Mouse (Mus musculus) lung, embryonic 14.5 days (tissue): ENCODE results near the gene Prrg2. TPM values are rescaled to one million over a fixed set of nuclear protein-coding genes. Genes with fewer than 3 reads are reported as not detected.
"Not testable (repeated sequence)": the region's sequence is repeated elsewhere in the genome, so short reads cannot be mapped to it uniquely, and the experiment has no call there.

Source experiments
- ATAC-seq: fragments of 200-750 bp; cut with Nextera tagmentation; 2 replicates; pipeline ENCODE4 v1.8.0; 2017; ENCODE audit warnings: mild to moderate bottlenecking, moderate TSS enrichment, moderate library complexity; ENCODE audit not compliant: insufficient read depth
- DNase-seq: peaks from one replicate; pipeline ENCODE4 v3.0.0-alpha.2; 2015
- H3K27ac ChIP-seq: fragments of 300-500 bp; sonication (generic); 2 replicates; pipeline ENCODE4 v1.5.1; 2014; ENCODE audit warnings: low read depth, mild to moderate bottlenecking, moderate library complexity
- H3K27me3 ChIP-seq: fragments of 300-500 bp; sonication (generic); 2 replicates; pipeline ENCODE4 v1.6.1; 2014; ENCODE audit warnings: low read length, control low read depth; ENCODE audit not compliant: insufficient read depth
- H3K36me3 ChIP-seq: fragments of 300-500 bp; sonication (generic); 2 replicates; pipeline ENCODE4 v1.6.1; 2014; ENCODE audit warnings: control low read depth; ENCODE audit not compliant: insufficient read depth
- H3K4me1 ChIP-seq: fragments of 300-500 bp; sonication (generic); 2 replicates; pipeline ENCODE4 v1.6.1; 2014; ENCODE audit warnings: antibody characterized with exemption, control low read depth; ENCODE audit not compliant: insufficient read depth
- H3K4me2 ChIP-seq: fragments of 300-500 bp; sonication (generic); 2 replicates; pipeline ENCODE4 v1.6.1; 2014; ENCODE audit warnings: mild to moderate bottlenecking
- H3K4me3 ChIP-seq: fragments of 300-500 bp; sonication (generic); 2 replicates; pipeline ENCODE4 v1.5.1; 2014; ENCODE audit warnings: low read depth, low read length
- H3K9ac ChIP-seq: fragments of 300-500 bp; sonication (generic); 2 replicates; pipeline ENCODE4 v1.6.1; 2014
- H3K9me3 ChIP-seq: fragments of 300-500 bp; sonication (generic); 2 replicates; pipeline ENCODE4 v1.6.1; 2016; ENCODE audit warnings: low read depth, low read length, control low read depth
- CTCF ChIP-seq: IDR thresholded peaks from 2 replicates; pipeline ENCODE4 v1.5.1; 2016; ENCODE audit warnings: antibody characterized with exemption, low read depth
- WGBS: fragments of 180-500 bp; shearing (Covaris S2); extraction: QIAGEN DNeasy Blood & Tissue Kit; methylation state at CpG from one replicate; pipeline ENCODE4 v1.1.7; 2014; 5-methylcytosine and 5-hydroxymethylcytosine counted together
- polyA plus RNA-seq: library from polyadenylated mRNA; unstranded; fragments of >200 nt; fragmentation: Nextera tagmentation; extraction: Ambion mirVana; gene quantifications from 2 replicates; pipeline ENCODE4 v1.2.1, GENCODE M21; 2014

Gene Prrg2
- 18.1 and 19.2 TPM in 2 replicates for polyA plus RNA-seq

DNA sequence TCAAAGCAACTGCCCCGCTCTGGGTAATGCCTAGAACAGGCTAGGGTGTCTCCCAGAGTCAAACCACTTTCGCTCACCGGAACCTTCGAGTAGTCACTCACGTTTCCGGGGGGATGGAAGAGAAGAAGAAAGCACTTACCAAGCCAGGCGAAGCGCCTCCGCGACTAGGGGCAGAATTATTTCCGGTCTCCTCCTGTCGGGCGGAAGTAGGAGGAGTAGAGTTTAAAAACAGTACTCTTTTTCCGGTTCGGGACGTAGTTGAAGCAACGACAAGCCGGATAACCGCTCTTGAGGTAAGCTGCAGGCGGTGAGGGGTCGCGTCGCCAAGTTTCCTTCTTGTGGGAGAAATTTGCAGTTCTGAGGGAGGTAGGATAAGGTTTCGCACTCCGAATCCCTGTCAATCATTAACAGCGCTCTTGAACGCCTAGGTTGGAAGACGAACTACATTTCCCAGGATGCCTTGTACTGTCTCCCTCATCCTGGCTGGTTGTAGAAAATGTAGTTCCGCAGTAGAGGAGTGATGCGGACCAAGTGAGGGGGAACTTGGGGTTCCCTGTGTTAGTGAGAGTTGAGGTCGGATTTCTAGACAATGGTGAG lies at the start of gene Prrg2, which contains the start of gene Nosip:
Prrg2 (minus strand) TSS at position 439 of the 597 bp plus-strand sequence.
Nosip (plus strand) TSS at position 191 of the 597 bp plus-strand sequence.
- Histone ChIP-seq H3K9ac (peak within 1 kb of the TSS; percentile 61), H3K4me3 (peak within 1 kb of the TSS; percentile 65), H3K9me3 (no peaks in the 10 kb centered on the region), H3K27ac (peak within 1 kb of the TSS; percentile 88), H3K4me1 (peaks cover 6% of the 10 kb centered on the region), H3K4me2 (peak within 1 kb of the TSS; percentile 63), H3K36me3 (no peaks in the 10 kb centered on the region), H3K27me3 (no peaks in the 10 kb centered on the region)
- under 1% methylated on average over 31 of the region's 31 CpGs for WGBS
- peak; percentile 89 for ATAC-seq
- DNase-seq = peak; percentile 99
- TF ChIP-seq CTCF = peak; percentile 30; the same call in 1 of the 2 replicates

GRCm38 (mm10) chr7:45111940-45112339 lies 49.5 kb upstream of the Prrg2 start:
- ATAC-seq (no peak), DNase-seq (peak; percentile 17)
- WGBS = 43% methylated on average over 2 of the region's 2 CpGs
- Histone ChIP-seq H3K27ac (no peak overlapping the region), H3K27me3 (no peaks in the 10 kb centered on the region), H3K4me3 (no peak overlapping the region), H3K4me2 (no peak overlapping the region), H3K9me3 (no peaks in the 10 kb centered on the region), H3K4me1 (no peaks in the 10 kb centered on the region), H3K36me3 (no peaks in the 10 kb centered on the region), H3K9ac (no peak overlapping the region)
- no peak for TF ChIP-seq CTCF

- not testable (repeated sequence) for H3K9ac ChIP-seq, H3K4me3 ChIP-seq, DNase-seq, H3K27me3 ChIP-seq, H3K4me1 ChIP-seq, H3K27ac ChIP-seq, H3K4me2 ChIP-seq, H3K36me3 ChIP-seq, H3K9me3 ChIP-seq, ATAC-seq
- WGBS = 85% methylated on average over 4 of the region's 4 CpGs
Measured at GRCm38 (mm10) chr7:45110089-45110488, 47.6 kb upstream of the Prrg2 start.

GRCm38 (mm10) chr7:45107052-45107645 lies 44.7 kb upstream of the Prrg2 start:
- no peak overlapping the region for H3K9ac ChIP-seq
- H3K4me2 ChIP-seq = no peak overlapping the region
- ATAC-seq (no peak), DNase-seq (no peak)
- peaks cover 7% of the 10 kb centered on the region; the same call in 1 of the 2 replicates for H3K4me1 ChIP-seq
- no peak for TF ChIP-seq CTCF
- no peaks in the 10 kb centered on the region for H3K27me3 ChIP-seq
- H3K4me3 ChIP-seq = no peak overlapping the region
- no peaks in the 10 kb centered on the region for H3K9me3 ChIP-seq
- 54% methylated on average over 5 of the region's 5 CpGs for WGBS
- H3K36me3 ChIP-seq = no peaks in the 10 kb centered on the region; the same call in 1 of the 2 replicates
- no peak overlapping the region for H3K27ac ChIP-seq

DNA sequence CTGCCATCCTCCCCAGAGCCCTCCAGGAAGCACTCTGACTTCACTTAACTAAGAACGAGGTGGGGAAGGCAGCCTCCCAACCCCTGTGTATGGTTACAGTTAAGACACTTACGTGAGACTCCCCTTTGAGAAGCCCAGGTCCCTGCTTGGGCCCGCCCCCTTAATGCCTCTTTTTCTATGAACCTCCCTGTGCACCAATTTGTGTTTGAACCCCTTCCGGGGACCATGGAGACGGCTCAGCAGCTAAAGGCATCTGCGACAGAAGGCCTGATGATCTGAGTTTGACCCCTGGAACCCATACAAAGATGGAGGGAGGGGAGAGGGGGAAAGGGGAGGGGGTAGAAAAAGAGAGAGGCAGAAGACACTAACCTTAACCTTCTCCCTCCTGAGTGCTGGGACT lies 44.0 kb upstream of the Prrg2 start:
- H3K9me3 ChIP-seq = no peaks in the 10 kb centered on the region
- peaks cover 7% of the 10 kb centered on the region; the same call in 1 of the 2 replicates for H3K4me1 ChIP-seq
- H3K27me3 ChIP-seq = no peaks in the 10 kb centered on the region
- ATAC-seq = no peak
- H3K36me3 ChIP-seq = no peaks in the 10 kb centered on the region; the same call in 1 of the 2 replicates
- no peak for TF ChIP-seq CTCF
- no peak for DNase-seq
- H3K27ac ChIP-seq = no peak overlapping the region
- H3K4me2 ChIP-seq = no peak overlapping the region
- WGBS = 46% methylated on average over 6 of the region's 6 CpGs
- no peak overlapping the region for H3K4me3 ChIP-seq
- no peak overlapping the region for H3K9ac ChIP-seq

DNA sequence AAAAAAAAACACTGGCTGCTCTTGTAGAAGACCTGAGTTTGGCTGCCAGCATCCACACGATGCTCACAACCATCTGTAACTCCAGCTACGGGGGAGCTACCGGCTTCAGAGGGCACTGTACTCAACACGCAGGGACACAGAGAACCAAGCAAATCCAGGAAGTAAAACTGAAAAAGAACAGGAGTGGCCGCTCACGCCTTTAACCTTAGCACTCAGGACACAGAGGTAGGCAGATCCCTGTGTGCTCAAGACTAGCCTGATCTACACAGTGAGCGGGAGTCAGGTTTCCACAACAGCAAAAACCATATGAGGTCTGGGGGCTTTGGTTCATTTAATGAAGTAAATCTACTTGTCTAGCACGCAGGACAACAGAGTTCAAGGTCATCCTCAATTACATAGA lies 43.0 kb upstream of the Prrg2 start:
- DNase-seq (no peak), ATAC-seq (no peak)
- Histone ChIP-seq H3K4me3 (no peak overlapping the region), H3K9me3 (no peaks in the 10 kb centered on the region), H3K27me3 (no peaks in the 10 kb centered on the region), H3K4me2 (no peak overlapping the region), H3K9ac (no peak overlapping the region), H3K36me3 (no peaks in the 10 kb centered on the region; the same call in 1 of the 2 replicates), H3K4me1 (peaks cover 7% of the 10 kb centered on the region; the same call in 1 of the 2 replicates), H3K27ac (no peak overlapping the region)
- WGBS = 78% methylated on average over 8 of the region's 8 CpGs
- no peak for TF ChIP-seq CTCF

DNA sequence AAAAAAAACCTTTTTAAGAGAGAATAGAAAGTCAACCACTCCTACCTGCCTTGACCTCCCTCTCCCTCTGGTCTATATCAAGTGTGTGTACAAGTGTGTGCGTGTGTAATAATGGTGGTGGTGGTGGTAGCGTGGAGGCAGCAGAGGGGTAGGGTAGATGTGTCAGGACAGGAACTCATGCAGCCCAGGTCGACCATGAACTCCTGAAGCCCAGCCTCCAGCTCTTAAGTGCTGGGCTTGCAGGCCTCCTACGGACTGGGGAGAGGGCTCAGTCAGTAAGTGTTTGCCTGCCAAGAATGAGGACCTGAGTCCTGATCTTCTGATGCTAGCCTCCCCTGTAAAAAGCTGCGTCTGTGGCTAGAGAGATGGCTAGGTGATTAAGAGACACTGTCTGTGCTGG lies 42.5 kb upstream of the Prrg2 start:
- Histone ChIP-seq H3K36me3 (no peaks in the 10 kb centered on the region; the same call in 1 of the 2 replicates), H3K4me2 (no peak overlapping the region), H3K9ac (no peak overlapping the region), H3K9me3 (no peaks in the 10 kb centered on the region), H3K27ac (no peak overlapping the region), H3K27me3 (no peaks in the 10 kb centered on the region), H3K4me3 (no peak overlapping the region), H3K4me1 (peaks cover 7% of the 10 kb centered on the region; the same call in 1 of the 2 replicates)
- ATAC-seq = no peak
- TF ChIP-seq CTCF = no peak
- 74% methylated on average over 5 of the region's 5 CpGs for WGBS
- no peak for DNase-seq
